Mouse (Mus musculus): Measurements from ENCODE around the gene H2-M3. TPM values are rescaled to one million over a fixed set of nuclear protein-coding genes. Genes with fewer than 3 reads are reported as not detected.

Gene H2-M3
- polyA plus RNA-seq, 1 experiment from 2014 or later = 1.9 TPM

Other genes starting within 250 kb of the H2-M3 start
- 2.0 and 3.2 TPM in 2 replicates for gene Mog, start 246.8 kb upstream of the H2-M3 start, polyA plus RNA-seq (2015; fragmentation: Nextera tagmentation; extraction: Ambion mirVana)
- gene Gabbr1, start 224.3 kb upstream of the H2-M3 start, polyA plus RNA-seq (2015; fragmentation: Nextera tagmentation; extraction: Ambion mirVana) = 81.7 and 94.9 TPM in 2 replicates
- not detected in 2 replicates for gene Olfr90, start 181.7 kb upstream of the H2-M3 start, polyA plus RNA-seq (2015; fragmentation: Nextera tagmentation; extraction: Ambion mirVana)
- not detected in 2 replicates for gene Olfr91, start 171.9 kb upstream of the H2-M3 start, polyA plus RNA-seq (2015; fragmentation: Nextera tagmentation; extraction: Ambion mirVana)
- gene Olfr92, start 150.1 kb upstream of the H2-M3 start, polyA plus RNA-seq (2015; fragmentation: Nextera tagmentation; extraction: Ambion mirVana) = not detected in 2 replicates
- gene Olfr93, start 108.7 kb upstream of the H2-M3 start, polyA plus RNA-seq (2015; fragmentation: Nextera tagmentation; extraction: Ambion mirVana) = not detected in 2 replicates
- not detected in 2 replicates for gene Ubd, start 76.3 kb upstream of the H2-M3 start, polyA plus RNA-seq (2015; fragmentation: Nextera tagmentation; extraction: Ambion mirVana)
- gene Olfr94, start 69.2 kb upstream of the H2-M3 start, polyA plus RNA-seq (2015; fragmentation: Nextera tagmentation; extraction: Ambion mirVana) = not detected in 2 replicates
- 0.04 TPM in 1 of 2 replicates, not detected in the other for gene Olfr95, start 57.1 kb upstream of the H2-M3 start, polyA plus RNA-seq (2015; fragmentation: Nextera tagmentation; extraction: Ambion mirVana)
- not detected in 2 replicates for gene Olfr96, start 50.1 kb upstream of the H2-M3 start, polyA plus RNA-seq (2015; fragmentation: Nextera tagmentation; extraction: Ambion mirVana)
- not detected in 2 replicates for gene Olfr97, start 32.9 kb upstream of the H2-M3 start, polyA plus RNA-seq (2015; fragmentation: Nextera tagmentation; extraction: Ambion mirVana)
- gene Olfr98, start 6.5 kb upstream of the H2-M3 start, polyA plus RNA-seq (2015; fragmentation: Nextera tagmentation; extraction: Ambion mirVana) = not detected in 2 replicates
- gene Olfr99, start 13.2 kb downstream of the H2-M3 start, polyA plus RNA-seq (2015; fragmentation: Nextera tagmentation; extraction: Ambion mirVana) = not detected in 2 replicates
- gene Olfr101, start 34.1 kb downstream of the H2-M3 start, polyA plus RNA-seq (2015; fragmentation: Nextera tagmentation; extraction: Ambion mirVana) = not detected in 2 replicates
- not detected in 2 replicates for gene Olfr102, start 46.8 kb downstream of the H2-M3 start, polyA plus RNA-seq (2015; fragmentation: Nextera tagmentation; extraction: Ambion mirVana)
- gene Olfr103, start 69.5 kb downstream of the H2-M3 start, polyA plus RNA-seq (2015; fragmentation: Nextera tagmentation; extraction: Ambion mirVana) = not detected in 2 replicates
- not detected in 2 replicates for gene Olfr104-ps, start 89.4 kb downstream of the H2-M3 start, polyA plus RNA-seq (2015; fragmentation: Nextera tagmentation; extraction: Ambion mirVana)
- gene Olfr105-ps, start 108.8 kb downstream of the H2-M3 start, polyA plus RNA-seq (2015; fragmentation: Nextera tagmentation; extraction: Ambion mirVana) = not detected in 2 replicates
- not detected in 2 replicates for gene Olfr106-ps, start 120.2 kb downstream of the H2-M3 start, polyA plus RNA-seq (2015; fragmentation: Nextera tagmentation; extraction: Ambion mirVana)
- gene Olfr107, start 129.0 kb downstream of the H2-M3 start, polyA plus RNA-seq (2015; fragmentation: Nextera tagmentation; extraction: Ambion mirVana) = not detected in 2 replicates
- not detected in 2 replicates for gene Olfr108, start 175.3 kb downstream of the H2-M3 start, polyA plus RNA-seq (2015; fragmentation: Nextera tagmentation; extraction: Ambion mirVana)
- gene Olfr109, start 188.7 kb downstream of the H2-M3 start, polyA plus RNA-seq (2015; fragmentation: Nextera tagmentation; extraction: Ambion mirVana) = not detected in 2 replicates
- gene H2-M2, start 213.3 kb downstream of the H2-M3 start, polyA plus RNA-seq (2015; fragmentation: Nextera tagmentation; extraction: Ambion mirVana) = not detected in 2 replicates
- not detected in 2 replicates for gene Olfr110, start 222.2 kb downstream of the H2-M3 start, polyA plus RNA-seq (2015; fragmentation: Nextera tagmentation; extraction: Ambion mirVana)
- gene Olfr111, start 237.8 kb downstream of the H2-M3 start, polyA plus RNA-seq (2015; fragmentation: Nextera tagmentation; extraction: Ambion mirVana) = 0.12 TPM in 1 of 2 replicates, not detected in the other

Measured in midbrain, embryonic 16.5 days (tissue).